27 mouse cellular contexts compared by ENCODE assay signal in the genomic region with DNA sequence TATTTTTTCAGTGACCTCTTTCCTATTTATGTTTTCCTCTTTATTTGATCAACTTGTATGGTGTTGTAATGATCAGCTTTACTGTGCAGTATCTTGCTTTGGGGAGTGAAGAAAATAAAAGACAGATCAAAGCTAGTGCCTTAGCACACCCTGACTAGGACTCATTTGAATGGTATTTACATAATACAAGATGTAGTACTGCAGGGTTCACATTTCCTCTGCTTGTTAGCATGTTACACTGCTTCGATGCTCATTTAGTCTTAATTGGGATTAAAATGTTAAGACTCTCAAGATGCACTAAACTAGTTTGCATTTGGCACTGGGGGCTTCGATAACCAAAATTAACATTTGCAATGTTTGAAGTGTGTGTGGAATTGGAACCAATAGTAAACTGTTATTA.
"Had no signal": no experiment of that assay in that cellular context is flagged by ENCODE, and none has a peak within 500 bp of the region (broad histone marks: within the 10 kb centered on the region; RNA-seq: fewer than 3 reads in every experiment).

No protein-coding gene starts in this region.

- DNase-seq: gastrocnemius, postnatal 14 days; gastrocnemius, postnatal 36 days; heart, adult 11 months; heart, adult 2 months; heart, postnatal 14 days; heart, postnatal 36 days; kidney, adult 11 months; kidney, adult 2 months; kidney, adult 9 months; kidney, postnatal 14 days; kidney, postnatal 36 days; layer of hippocampus, adult 9-11 months; layer of hippocampus, postnatal 36 days; left cerebral cortex, postnatal 4 days had no signal

- H3K9ac ChIP-seq: heart, embryonic 13.5 days; heart, embryonic 15.5 days; hindbrain, embryonic 13.5 days; hindbrain, embryonic 15.5 days; kidney, embryonic 15.5 days; limb, embryonic 13.5 days; limb, embryonic 15.5 days; liver, embryonic 12.5 days; liver, embryonic 14.5 days had no signal

- H3K9me3 ChIP-seq: heart, embryonic 13.5 days; heart, embryonic 15.5 days; hindbrain, embryonic 13.5 days; hindbrain, embryonic 15.5 days; kidney, embryonic 15.5 days; limb, embryonic 13.5 days; limb, embryonic 15.5 days; liver, embryonic 12.5 days had no signal

- H3K27me3 ChIP-seq: heart, embryonic 13.5 days; heart, embryonic 15.5 days; hindbrain, embryonic 13.5 days; hindbrain, embryonic 15.5 days; kidney, embryonic 15.5 days; limb, embryonic 13.5 days; limb, embryonic 15.5 days; liver, embryonic 12.5 days had no signal

- H3K4me3 ChIP-seq: heart, adult 2 months; heart, embryonic 13.5 days; heart, embryonic 15.5 days; hindbrain, embryonic 13.5 days; hindbrain, embryonic 15.5 days; kidney, embryonic 15.5 days; limb, embryonic 13.5 days; limb, embryonic 15.5 days; liver, embryonic 12.5 days had no signal

- H3K4me1 ChIP-seq: heart, embryonic 15.5 days; hindbrain, embryonic 13.5 days; hindbrain, embryonic 15.5 days; kidney, embryonic 15.5 days; limb, embryonic 13.5 days; limb, embryonic 15.5 days; liver, embryonic 12.5 days had no signal

- H3K27ac ChIP-seq: heart, adult 2 months; heart, embryonic 13.5 days; heart, embryonic 15.5 days; hindbrain, embryonic 13.5 days; hindbrain, embryonic 15.5 days; hindbrain, postnatal 0 days; kidney, embryonic 15.5 days; kidney, postnatal 0 days; limb, embryonic 13.5 days; limb, embryonic 15.5 days; liver, embryonic 12.5 days; liver, embryonic 14.5 days had no signal

- ATAC-seq: hindbrain, postnatal 0 days; intestine, embryonic 16.5 days; liver, embryonic 12.5 days had no signal

- H3K4me2 ChIP-seq: heart, embryonic 11.5 days; heart, embryonic 13.5 days; heart, embryonic 15.5 days; hindbrain, embryonic 13.5 days; hindbrain, embryonic 15.5 days; kidney, embryonic 15.5 days; limb, embryonic 13.5 days; limb, embryonic 15.5 days; liver, embryonic 12.5 days had no signal

- H3K36me3 ChIP-seq: heart, embryonic 13.5 days; heart, embryonic 15.5 days; hindbrain, embryonic 13.5 days; hindbrain, embryonic 15.5 days; kidney, embryonic 15.5 days; limb, embryonic 13.5 days; limb, embryonic 15.5 days; liver, embryonic 12.5 days had no signal
